Mouse (Mus musculus): ENCODE results near the gene Sgpl1. TPM values are rescaled to one million over a fixed set of nuclear protein-coding genes. Genes with fewer than 3 reads are reported as not detected.

Sgpl1 gene
- polyA plus RNA-seq (2014; fragmentation: Nextera tagmentation; extraction: Ambion mirVana) = 86.9 and 91.0 TPM in 2 replicates

DNA sequence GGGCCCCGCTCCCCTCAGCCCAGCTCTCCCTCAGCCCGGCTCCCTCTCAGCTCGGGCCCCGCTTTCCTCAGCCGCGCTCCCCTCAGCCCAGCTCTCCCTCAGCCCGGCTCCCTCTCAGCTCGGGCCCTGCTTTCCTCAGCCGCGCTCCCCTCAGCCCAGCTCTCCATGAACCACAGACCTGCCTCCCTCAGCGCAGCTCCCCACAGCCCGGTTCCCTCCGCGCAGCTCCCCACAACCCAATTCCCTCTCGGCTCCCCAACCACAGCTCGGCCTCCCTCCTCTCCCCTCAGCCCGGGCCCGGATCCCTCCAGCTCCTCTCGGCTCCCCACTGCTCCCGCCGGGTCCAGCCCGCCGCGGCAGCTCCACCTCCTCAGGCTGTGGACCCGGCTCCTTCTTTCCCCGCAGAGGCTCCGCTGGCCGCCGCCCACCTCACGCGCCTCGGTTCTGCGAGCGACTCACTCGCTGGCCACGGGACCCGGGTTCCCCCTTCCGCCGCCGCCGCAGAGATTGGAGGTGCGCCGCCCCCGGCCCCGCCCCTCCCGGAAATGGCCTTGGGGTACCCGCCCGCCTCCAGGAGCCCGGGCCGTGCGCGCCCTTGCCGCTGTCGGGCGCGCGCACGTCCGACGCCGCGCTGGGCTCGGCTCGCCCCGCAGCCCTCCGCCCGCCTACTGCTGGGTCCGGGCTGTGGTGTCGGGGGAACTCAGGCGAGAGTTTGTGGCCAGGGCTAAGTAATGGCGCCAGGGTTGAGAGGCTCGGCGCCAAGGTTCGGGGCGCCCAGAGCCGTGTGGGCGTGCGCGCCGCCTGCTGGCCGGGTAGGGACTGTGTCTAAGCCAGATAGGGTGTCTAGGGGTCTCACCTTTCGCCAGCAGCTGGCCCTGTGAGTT, at the start of gene Sgpl1:
Sgpl1 (minus strand) TSS at position 547 of the 884 bp plus-strand sequence.
- WGBS = under 1% methylated on average over 71 of the region's 82 CpGs
- no peaks in the 10 kb centered on the region for H3K36me3 ChIP-seq (ENCODE audit: control insufficient read depth, insufficient read depth, low read length)
- no peaks in the 10 kb centered on the region for H3K27me3 ChIP-seq (ENCODE audit: control insufficient read depth, insufficient read depth, low read length)
- peak within 1 kb of the TSS; percentile 75 for H3K4me3 ChIP-seq (ENCODE audit: low read depth, low read length)
- DNase-seq (ENCODE audit: low spot score) = peak; percentile 94
- H3K9ac ChIP-seq (ENCODE audit: low read length) = peak within 1 kb of the TSS; percentile 83
- peak within 1 kb of the TSS; percentile 92 for H3K27ac ChIP-seq (replicated peaks; ENCODE audit: low read depth, low read length)
- no peaks in the 10 kb centered on the region for H3K9me3 ChIP-seq (ENCODE audit: control insufficient read depth, low read length)
- ATAC-seq (ENCODE audit: insufficient number of reproducible peaks, low FRiP score, low TSS enrichment, low read depth) = peak; percentile 83
- H3K4me2 ChIP-seq (ENCODE audit: low read depth, severe bottlenecking) = peak within 1 kb of the TSS; percentile 92
- peaks cover 3% of the 10 kb centered on the region for H3K4me1 ChIP-seq (ENCODE audit: control insufficient read depth, insufficient read depth, low read length)

DNA sequence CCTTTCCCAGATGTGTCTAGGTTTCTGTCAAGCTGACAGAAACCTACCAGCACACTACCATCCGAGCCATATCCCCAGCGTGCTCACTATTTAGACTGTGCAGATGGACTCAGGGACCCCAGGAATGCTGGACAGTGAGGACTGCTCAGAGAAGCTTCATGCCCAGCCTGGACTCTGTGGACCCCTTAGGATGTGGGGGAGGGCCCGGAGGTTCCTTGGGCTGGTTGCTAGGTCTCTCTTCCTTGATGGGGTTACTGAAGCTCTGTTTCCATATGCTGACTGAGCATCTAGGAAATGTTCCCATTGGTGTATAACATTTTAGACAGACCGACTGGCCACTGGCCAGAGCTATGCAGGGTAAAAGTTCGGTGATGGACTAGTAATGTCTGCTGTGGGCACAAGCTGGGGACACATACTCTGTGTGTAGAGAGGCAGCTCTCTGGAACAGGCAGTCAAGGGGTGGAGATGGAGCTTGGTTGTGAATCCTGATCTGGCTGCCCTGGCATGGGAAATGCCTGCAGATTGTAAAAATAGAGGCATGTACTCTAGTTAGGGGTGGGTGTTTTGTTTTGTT, 48.3 kb upstream of the Sgpl1 start:
- Histone ChIP-seq H3K9ac (ENCODE audit: low read length) (no peak overlapping the region), H3K4me1 (ENCODE audit: control insufficient read depth, insufficient read depth, low read length) (no peaks in the 10 kb centered on the region), H3K9me3 (ENCODE audit: control insufficient read depth, low read length) (no peaks in the 10 kb centered on the region), H3K4me2 (ENCODE audit: low read depth, severe bottlenecking) (no peak overlapping the region), H3K4me3 (ENCODE audit: low read depth, low read length) (no peak overlapping the region), H3K27ac (replicated peaks; ENCODE audit: low read depth, low read length) (no peak overlapping the region), H3K27me3 (ENCODE audit: control insufficient read depth, insufficient read depth, low read length) (no peaks in the 10 kb centered on the region), H3K36me3 (ENCODE audit: control insufficient read depth, insufficient read depth, low read length) (no peaks in the 10 kb centered on the region)
- no peak for ATAC-seq (ENCODE audit: insufficient number of reproducible peaks, low FRiP score, low TSS enrichment, low read depth)
- DNase-seq (ENCODE audit: low spot score) = no peak
- 88% methylated on average over 5 of the region's 5 CpGs for WGBS

DNA sequence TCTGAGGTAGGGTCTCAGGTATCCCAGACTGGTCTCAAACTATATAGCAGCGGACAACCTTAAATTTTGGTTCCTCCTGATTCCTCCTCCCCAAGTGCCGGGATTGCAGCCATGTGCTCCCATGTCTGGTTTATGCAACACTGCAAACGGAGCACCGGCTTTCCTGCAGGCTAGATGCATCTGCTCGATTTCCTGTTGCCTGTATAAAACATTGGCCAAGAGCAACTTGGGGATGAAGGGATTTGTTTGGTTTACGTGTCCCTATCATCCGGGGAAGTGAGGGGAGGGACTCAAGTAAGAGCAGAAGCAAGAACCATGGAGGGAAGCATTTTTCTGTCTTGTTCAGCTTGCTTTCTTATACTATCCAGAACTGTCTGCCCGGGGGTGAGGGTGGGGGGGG, 47.7 kb upstream of the Sgpl1 start:
- 83% methylated on average over 8 of the region's 8 CpGs for WGBS
- Histone ChIP-seq H3K27me3 (ENCODE audit: control insufficient read depth, insufficient read depth, low read length) (no peaks in the 10 kb centered on the region), H3K9ac (ENCODE audit: low read length) (no peak overlapping the region), H3K27ac (replicated peaks; ENCODE audit: low read depth, low read length) (no peak overlapping the region), H3K9me3 (ENCODE audit: control insufficient read depth, low read length) (no peaks in the 10 kb centered on the region), H3K36me3 (ENCODE audit: control insufficient read depth, insufficient read depth, low read length) (no peaks in the 10 kb centered on the region), H3K4me3 (ENCODE audit: low read depth, low read length) (no peak overlapping the region), H3K4me2 (ENCODE audit: low read depth, severe bottlenecking) (no peak overlapping the region), H3K4me1 (ENCODE audit: control insufficient read depth, insufficient read depth, low read length) (no peaks in the 10 kb centered on the region)
- DNase-seq (ENCODE audit: low spot score) (no peak), ATAC-seq (ENCODE audit: insufficient number of reproducible peaks, low FRiP score, low TSS enrichment, low read depth) (no peak)

DNA sequence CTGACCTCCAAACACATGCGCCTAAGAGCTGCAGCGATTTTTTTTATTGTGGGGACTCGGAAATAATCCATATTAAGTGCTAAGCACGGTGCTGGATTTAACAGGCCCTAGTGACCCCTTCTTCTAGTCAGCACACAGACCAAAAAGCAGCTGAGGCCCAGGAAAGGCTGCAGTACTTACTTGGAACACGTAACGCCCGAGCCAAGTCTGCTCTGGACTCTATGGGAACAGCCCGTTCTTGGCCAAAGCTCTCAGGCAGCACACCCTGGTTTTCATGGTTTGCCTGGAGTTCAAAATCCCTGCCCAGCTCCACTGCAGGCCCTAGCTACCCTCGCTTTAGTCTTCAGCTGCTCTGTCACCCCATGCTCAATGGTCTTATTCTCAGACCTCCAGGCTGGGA, 47.1 kb upstream of the Sgpl1 start:
- Histone ChIP-seq H3K4me1 (ENCODE audit: control insufficient read depth, insufficient read depth, low read length) (no peaks in the 10 kb centered on the region), H3K9me3 (ENCODE audit: control insufficient read depth, low read length) (no peaks in the 10 kb centered on the region), H3K36me3 (ENCODE audit: control insufficient read depth, insufficient read depth, low read length) (no peaks in the 10 kb centered on the region), H3K27me3 (ENCODE audit: control insufficient read depth, insufficient read depth, low read length) (no peaks in the 10 kb centered on the region), H3K9ac (ENCODE audit: low read length) (no peak overlapping the region), H3K4me3 (ENCODE audit: low read depth, low read length) (no peak overlapping the region), H3K27ac (replicated peaks; ENCODE audit: low read depth, low read length) (no peak overlapping the region), H3K4me2 (ENCODE audit: low read depth, severe bottlenecking) (no peak overlapping the region)
- DNase-seq (ENCODE audit: low spot score) (no peak), ATAC-seq (ENCODE audit: insufficient number of reproducible peaks, low FRiP score, low TSS enrichment, low read depth) (no peak)
- WGBS = 77% methylated on average over 9 of the region's 9 CpGs

DNA sequence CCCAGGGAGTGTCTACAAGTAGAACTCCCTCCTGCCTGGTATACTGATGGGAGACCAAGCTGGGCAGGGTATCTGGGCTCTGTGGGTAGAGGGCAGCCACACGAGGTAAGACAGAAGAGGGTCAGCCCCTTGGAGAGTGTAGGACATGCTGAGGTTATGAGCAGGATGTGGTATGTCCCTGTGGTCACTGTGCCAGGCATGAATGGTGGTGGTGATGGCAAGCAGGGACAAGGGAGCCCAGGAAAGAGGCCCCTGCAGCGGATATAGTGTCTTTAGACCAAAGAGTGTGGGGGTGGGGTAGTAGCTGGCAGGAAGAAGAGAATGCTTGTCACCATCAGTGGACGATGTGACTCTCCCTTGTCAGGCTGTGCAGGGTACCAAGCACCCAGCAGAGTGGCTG, 40.5 kb upstream of the Sgpl1 start:
- 67% methylated on average over 3 of the region's 3 CpGs for WGBS
- H3K27me3 ChIP-seq (ENCODE audit: control insufficient read depth, insufficient read depth, low read length) = no peaks in the 10 kb centered on the region
- no peak overlapping the region for H3K9ac ChIP-seq (ENCODE audit: low read length)
- no peak overlapping the region for H3K27ac ChIP-seq (replicated peaks; ENCODE audit: low read depth, low read length)
- H3K4me2 ChIP-seq (ENCODE audit: low read depth, severe bottlenecking) = no peak overlapping the region
- no peak for ATAC-seq (ENCODE audit: insufficient number of reproducible peaks, low FRiP score, low TSS enrichment, low read depth)
- H3K4me1 ChIP-seq (ENCODE audit: control insufficient read depth, insufficient read depth, low read length) = no peaks in the 10 kb centered on the region
- H3K9me3 ChIP-seq (ENCODE audit: control insufficient read depth, low read length) = no peaks in the 10 kb centered on the region
- DNase-seq (ENCODE audit: low spot score) = no peak
- no peak overlapping the region for H3K4me3 ChIP-seq (ENCODE audit: low read depth, low read length)
- H3K36me3 ChIP-seq (ENCODE audit: control insufficient read depth, insufficient read depth, low read length) = no peaks in the 10 kb centered on the region

DNA sequence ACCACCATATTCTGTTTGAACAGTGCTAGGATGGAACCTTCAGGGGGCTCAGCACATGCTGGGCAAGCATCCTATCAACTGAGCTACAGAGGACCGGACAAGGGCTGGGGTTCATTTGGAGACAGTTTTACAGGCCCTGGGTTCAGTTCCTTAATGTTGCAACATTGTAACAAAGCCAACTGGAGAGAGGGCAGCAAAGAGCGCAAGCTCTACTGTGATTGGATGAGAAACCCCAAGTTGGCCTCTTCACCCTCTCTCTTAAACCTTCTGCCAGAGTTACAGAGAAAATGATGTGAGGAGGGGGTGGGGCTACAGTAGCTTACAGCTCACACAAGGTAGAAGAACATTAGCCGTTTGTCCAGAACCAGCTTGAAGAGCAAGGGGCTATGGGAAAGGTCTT, 39.5 kb upstream of the Sgpl1 start:
- no peak for DNase-seq (ENCODE audit: low spot score)
- H3K36me3 ChIP-seq (ENCODE audit: control insufficient read depth, insufficient read depth, low read length) = no peaks in the 10 kb centered on the region
- no peaks in the 10 kb centered on the region for H3K27me3 ChIP-seq (ENCODE audit: control insufficient read depth, insufficient read depth, low read length)
- 70% methylated on average over 3 of the region's 3 CpGs for WGBS
- H3K4me2 ChIP-seq (ENCODE audit: low read depth, severe bottlenecking) = no peak overlapping the region
- no peak overlapping the region for H3K9ac ChIP-seq (ENCODE audit: low read length)
- H3K4me1 ChIP-seq (ENCODE audit: control insufficient read depth, insufficient read depth, low read length) = no peaks in the 10 kb centered on the region
- no peak for ATAC-seq (ENCODE audit: insufficient number of reproducible peaks, low FRiP score, low TSS enrichment, low read depth)
- no peaks in the 10 kb centered on the region for H3K9me3 ChIP-seq (ENCODE audit: control insufficient read depth, low read length)
- no peak overlapping the region for H3K4me3 ChIP-seq (ENCODE audit: low read depth, low read length)
- H3K27ac ChIP-seq (replicated peaks; ENCODE audit: low read depth, low read length) = no peak overlapping the region

- ATAC-seq (ENCODE audit: insufficient number of reproducible peaks, low FRiP score, low TSS enrichment, low read depth) (no peak), DNase-seq (ENCODE audit: low spot score) (no peak)
- H3K4me3 ChIP-seq (ENCODE audit: low read depth, low read length) = no peak overlapping the region
- WGBS = 82% methylated on average over 6 of the region's 6 CpGs
- H3K27me3 ChIP-seq (ENCODE audit: control insufficient read depth, insufficient read depth, low read length) = no peaks in the 10 kb centered on the region
- H3K9me3 ChIP-seq (ENCODE audit: control insufficient read depth, low read length) = no peaks in the 10 kb centered on the region
- H3K4me1 ChIP-seq (ENCODE audit: control insufficient read depth, insufficient read depth, low read length) = no peaks in the 10 kb centered on the region
- H3K9ac ChIP-seq (ENCODE audit: low read length) = no peak overlapping the region
- no peaks in the 10 kb centered on the region for H3K36me3 ChIP-seq (ENCODE audit: control insufficient read depth, insufficient read depth, low read length)
- no peak overlapping the region for H3K27ac ChIP-seq (replicated peaks; ENCODE audit: low read depth, low read length)
- no peak overlapping the region for H3K4me2 ChIP-seq (ENCODE audit: low read depth, severe bottlenecking)
Measured at GRCm38 (mm10) chr10:61179927-61180326, 32.4 kb upstream of the Sgpl1 start.

DNA sequence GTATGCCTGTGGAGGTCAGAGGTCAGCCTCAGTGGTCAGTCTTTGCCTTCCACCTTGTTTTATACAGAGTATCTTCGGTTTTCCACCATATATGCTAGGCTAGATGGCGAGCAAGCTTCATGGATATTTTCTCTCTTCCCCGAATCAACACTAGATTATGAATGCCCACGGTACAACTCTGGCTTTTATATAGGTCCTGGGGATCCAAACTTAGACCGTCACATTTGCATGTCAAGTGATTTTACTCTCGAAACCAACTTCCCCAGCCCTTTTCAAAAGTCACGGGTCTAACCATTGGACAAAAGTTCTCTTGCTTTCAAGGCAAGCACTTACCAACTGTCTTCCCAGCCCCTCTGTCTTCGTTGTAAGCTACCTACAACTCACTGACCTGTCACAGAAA, 31.2 kb upstream of the Sgpl1 start:
- Histone ChIP-seq H3K27me3 (ENCODE audit: control insufficient read depth, insufficient read depth, low read length) (no peaks in the 10 kb centered on the region), H3K4me2 (ENCODE audit: low read depth, severe bottlenecking) (no peak overlapping the region), H3K9ac (ENCODE audit: low read length) (no peak overlapping the region), H3K9me3 (ENCODE audit: control insufficient read depth, low read length) (no peaks in the 10 kb centered on the region), H3K27ac (replicated peaks; ENCODE audit: low read depth, low read length) (no peak overlapping the region), H3K4me3 (ENCODE audit: low read depth, low read length) (no peak overlapping the region), H3K36me3 (ENCODE audit: control insufficient read depth, insufficient read depth, low read length) (no peaks in the 10 kb centered on the region), H3K4me1 (ENCODE audit: control insufficient read depth, insufficient read depth, low read length) (no peaks in the 10 kb centered on the region)
- WGBS = 89% methylated on average over 8 of the region's 8 CpGs
- no peak for ATAC-seq (ENCODE audit: insufficient number of reproducible peaks, low FRiP score, low TSS enrichment, low read depth)
- DNase-seq (ENCODE audit: low spot score) = no peak

Data from limb, embryonic 11.5 days (tissue).